Mouse (Mus musculus) midbrain, embryonic 16.5 days (tissue): ENCODE results near the gene Schip1. TPM values are rescaled to one million over a fixed set of nuclear protein-coding genes. Genes with fewer than 3 reads are reported as not detected.

Experiments used
- ATAC-seq: fragments of 200-750 bp; cut with Nextera tagmentation; 2 replicates; pipeline ENCODE4 v1.8.0; 2017; ENCODE audit warnings: moderate TSS enrichment
- H3K27ac ChIP-seq: fragments of 300-500 bp; sonication (generic); 2 replicates; pipeline ENCODE4 v1.5.1; 2014; ENCODE audit warnings: mild to moderate bottlenecking, low read length, mixed read lengths
- H3K27me3 ChIP-seq: fragments of 300-500 bp; sonication (generic); 2 replicates; pipeline ENCODE4 v1.6.1; 2014; ENCODE audit warnings: low read depth, low read length, mixed read lengths; ENCODE audit not compliant: control insufficient read depth, insufficient read depth
- H3K36me3 ChIP-seq: fragments of 300-500 bp; sonication (generic); 2 replicates; pipeline ENCODE4 v1.6.1; 2014; ENCODE audit warnings: mild to moderate bottlenecking, low read length, moderate library complexity, mixed read lengths; ENCODE audit not compliant: control insufficient read depth, insufficient read depth
- H3K4me1 ChIP-seq: fragments of 300-500 bp; sonication (generic); 2 replicates; pipeline ENCODE4 v1.6.1; 2014; ENCODE audit warnings: mild to moderate bottlenecking, low read length, mixed read lengths; ENCODE audit not compliant: control insufficient read depth, insufficient read depth
- H3K4me2 ChIP-seq: fragments of 300-500 bp; sonication (generic); 2 replicates; pipeline ENCODE4 v1.6.1; 2014; ENCODE audit warnings: mild to moderate bottlenecking, low read length, mixed read lengths
- H3K4me3 ChIP-seq: fragments of 300-500 bp; sonication (generic); 2 replicates; pipeline ENCODE4 v1.5.1; 2014; ENCODE audit warnings: low read depth, mild to moderate bottlenecking, low read length, moderate library complexity, mixed read lengths
- H3K9ac ChIP-seq: fragments of 300-500 bp; sonication (generic); 2 replicates; pipeline ENCODE4 v1.6.1; 2014; ENCODE audit warnings: low read depth, low read length, mixed read lengths
- H3K9me3 ChIP-seq: fragments of 300-500 bp; sonication (generic); replicated peaks from 2 replicates; pipeline ENCODE4 v1.6.1; 2014; ENCODE audit warnings: mild to moderate bottlenecking, low read length, mixed read lengths; ENCODE audit not compliant: control insufficient read depth, poor library complexity, severe bottlenecking
- WGBS: fragments of 180-500 bp; shearing (Covaris S2); extraction: QIAGEN DNeasy Blood & Tissue Kit; methylation state at CpG from one replicate; pipeline ENCODE4 v1.1.7; 2014; 5-methylcytosine and 5-hydroxymethylcytosine counted together
- polyA plus RNA-seq: library from polyadenylated mRNA; unstranded; fragments of >200 nt; fragmentation: Nextera tagmentation; extraction: Ambion mirVana; gene quantifications from 2 replicates; pipeline ENCODE4 v1.2.1, GENCODE M21; 2015

Schip1 gene
- polyA plus RNA-seq, 1 experiment from 2014 or later: 147 TPM

- WGBS: 54% methylated on average over 3 of the region's 3 CpGs
- Histone ChIP-seq H3K9me3 (no peaks in the 10 kb centered on the region), H3K9ac (no peak overlapping the region), H3K36me3 (no peaks in the 10 kb centered on the region), H3K4me2 (no peak overlapping the region), H3K4me3 (no peak overlapping the region), H3K4me1 (0 out of 2 replicates have a peak, but pooled peaks cover 7% of the 10 kb centered on the region), H3K27me3 (no peaks in the 10 kb centered on the region), H3K27ac (no peak overlapping the region)
- peak; percentile 14; the same call in 1 of the 2 replicates for ATAC-seq
These were observed 449.5 kb downstream of the Schip1 start for GRCm38 (mm10) chr3:68514120-68514497.

- H3K4me3 ChIP-seq: no peak overlapping the region
- H3K27me3 ChIP-seq: no peaks in the 10 kb centered on the region
- no peak overlapping the region for H3K27ac ChIP-seq
- no peak overlapping the region for H3K4me2 ChIP-seq
- WGBS: 86% methylated on average over 3 of the region's 3 CpGs
- no peaks in the 10 kb centered on the region for H3K36me3 ChIP-seq
- no peaks in the 10 kb centered on the region for H3K9me3 ChIP-seq
- H3K9ac ChIP-seq: no peak overlapping the region
- 0 out of 2 replicates have a peak, but pooled peaks cover 7% of the 10 kb centered on the region for H3K4me1 ChIP-seq
- ATAC-seq: no peak
These were observed 450.1 kb downstream of the Schip1 start for GRCm38 (mm10) chr3:68514717-68515116.

- Histone ChIP-seq H3K4me2 (no peak overlapping the region), H3K9ac (no peak overlapping the region), H3K27ac (no peak overlapping the region), H3K4me1 (0 out of 2 replicates have a peak, but pooled peaks cover 7% of the 10 kb centered on the region), H3K4me3 (no peak overlapping the region), H3K9me3 (no peaks in the 10 kb centered on the region), H3K27me3 (no peaks in the 10 kb centered on the region), H3K36me3 (no peaks in the 10 kb centered on the region)
- 83% methylated on average over 12 of the region's 12 CpGs for WGBS
- no peak for ATAC-seq
These were observed 451.9 kb downstream of the Schip1 start for GRCm38 (mm10) chr3:68516393-68517081.

GRCm38 (mm10) chr3:68517236-68517635 is 452.6 kb downstream of the Schip1 start:
- WGBS: 44% methylated on average over 7 of the region's 7 CpGs
- Histone ChIP-seq H3K4me1 (0 out of 2 replicates have a peak, but pooled peaks cover 7% of the 10 kb centered on the region), H3K36me3 (no peaks in the 10 kb centered on the region), H3K9me3 (no peaks in the 10 kb centered on the region), H3K27ac (no peak overlapping the region), H3K9ac (no peak overlapping the region), H3K27me3 (no peaks in the 10 kb centered on the region), H3K4me3 (no peak overlapping the region), H3K4me2 (no peak overlapping the region)
- ATAC-seq: no peak

- Histone ChIP-seq H3K4me3 (no peak overlapping the region), H3K9me3 (no peaks in the 10 kb centered on the region), H3K27ac (no peak overlapping the region), H3K36me3 (no peaks in the 10 kb centered on the region), H3K27me3 (no peaks in the 10 kb centered on the region), H3K9ac (no peak overlapping the region), H3K4me2 (no peak overlapping the region), H3K4me1 (0 out of 2 replicates have a peak, but pooled peaks cover 7% of the 10 kb centered on the region)
- WGBS: 88% methylated on average over 8 of the region's 8 CpGs
- ATAC-seq: no peak
These were observed 453.4 kb downstream of the Schip1 start for GRCm38 (mm10) chr3:68518041-68518440.

- Histone ChIP-seq H3K27ac (no peak overlapping the region), H3K9ac (no peak overlapping the region), H3K4me3 (no peak overlapping the region), H3K4me2 (no peak overlapping the region), H3K4me1 (0 out of 2 replicates have a peak, but pooled peaks cover 4% of the 10 kb centered on the region), H3K36me3 (no peaks in the 10 kb centered on the region), H3K9me3 (no peaks in the 10 kb centered on the region), H3K27me3 (no peaks in the 10 kb centered on the region)
- WGBS: 92% methylated on average over 5 of the region's 5 CpGs
- ATAC-seq: no peak
These were observed 454.0 kb downstream of the Schip1 start for GRCm38 (mm10) chr3:68518586-68518985.

- WGBS: 93% methylated on average over 10 of the region's 10 CpGs
- H3K4me2 ChIP-seq: no peak overlapping the region
- no peak overlapping the region for H3K4me3 ChIP-seq
- H3K9me3 ChIP-seq: no peaks in the 10 kb centered on the region
- ATAC-seq: no peak
- H3K27me3 ChIP-seq: no peaks in the 10 kb centered on the region
- no peaks in the 10 kb centered on the region for H3K36me3 ChIP-seq
- H3K9ac ChIP-seq: no peak overlapping the region
- no peaks in the 10 kb centered on the region for H3K4me1 ChIP-seq
- no peak overlapping the region for H3K27ac ChIP-seq
These were observed 460.8 kb downstream of the Schip1 start for GRCm38 (mm10) chr3:68525361-68525878.

- no peak overlapping the region for H3K27ac ChIP-seq
- H3K4me3 ChIP-seq: no peak overlapping the region
- H3K4me1 ChIP-seq: no peaks in the 10 kb centered on the region
- ATAC-seq: no peak
- 66% methylated on average over 4 of the region's 4 CpGs for WGBS
- no peak overlapping the region for H3K4me2 ChIP-seq
- no peaks in the 10 kb centered on the region for H3K36me3 ChIP-seq
- no peak overlapping the region for H3K9ac ChIP-seq
- H3K9me3 ChIP-seq: no peaks in the 10 kb centered on the region
- H3K27me3 ChIP-seq: no peaks in the 10 kb centered on the region
These were observed 461.8 kb downstream of the Schip1 start for GRCm38 (mm10) chr3:68526416-68526815.

- Histone ChIP-seq H3K9ac (no peak overlapping the region), H3K27ac (no peak overlapping the region), H3K36me3 (no peaks in the 10 kb centered on the region), H3K27me3 (no peaks in the 10 kb centered on the region), H3K4me2 (no peak overlapping the region), H3K4me3 (no peak overlapping the region), H3K9me3 (no peaks in the 10 kb centered on the region), H3K4me1 (no peaks in the 10 kb centered on the region)
- WGBS: 59% methylated on average over 4 of the region's 4 CpGs
- ATAC-seq: no peak
These were observed 462.6 kb downstream of the Schip1 start for GRCm38 (mm10) chr3:68527182-68527581.
